Mouse (Mus musculus): Measurements from ENCODE around the gene Yes1.
"Not testable (repeated sequence)": the region's sequence is repeated elsewhere in the genome, so short reads cannot be mapped to it uniquely, and the experiment has no call there.

Gene Yes1

DNA sequence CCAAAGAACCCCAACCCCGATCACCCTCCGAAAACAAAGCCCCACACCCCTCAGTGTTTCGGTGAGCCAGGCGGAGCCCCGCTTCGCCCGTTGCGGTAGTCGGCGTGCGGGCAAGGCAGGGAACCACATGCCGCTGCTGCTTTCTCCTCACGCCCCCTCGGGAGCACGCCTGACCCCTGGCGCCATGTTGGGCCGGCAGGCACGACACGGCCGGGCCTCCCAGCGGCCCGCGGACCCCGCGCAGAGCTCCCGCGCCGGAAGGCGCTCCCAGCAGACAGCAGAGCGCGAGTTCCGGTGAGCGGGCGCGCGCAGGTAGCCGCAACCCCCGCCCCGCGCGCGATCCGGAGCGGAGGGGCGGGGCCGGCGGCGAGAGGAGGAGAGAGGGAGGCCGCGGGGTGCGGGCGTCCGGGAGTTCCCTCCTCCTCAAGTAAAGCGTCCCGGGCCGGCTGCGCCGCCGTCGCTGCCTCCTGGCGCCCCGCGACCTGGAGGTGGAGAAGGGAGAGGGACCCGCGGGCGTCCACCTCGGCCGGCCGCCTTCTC, at the start of gene Yes1:
TSS of gene Yes1 (plus strand) at position 371 of the 540 bp plus-strand sequence.
- DNase-seq, result peak; percentile 86

DNA sequence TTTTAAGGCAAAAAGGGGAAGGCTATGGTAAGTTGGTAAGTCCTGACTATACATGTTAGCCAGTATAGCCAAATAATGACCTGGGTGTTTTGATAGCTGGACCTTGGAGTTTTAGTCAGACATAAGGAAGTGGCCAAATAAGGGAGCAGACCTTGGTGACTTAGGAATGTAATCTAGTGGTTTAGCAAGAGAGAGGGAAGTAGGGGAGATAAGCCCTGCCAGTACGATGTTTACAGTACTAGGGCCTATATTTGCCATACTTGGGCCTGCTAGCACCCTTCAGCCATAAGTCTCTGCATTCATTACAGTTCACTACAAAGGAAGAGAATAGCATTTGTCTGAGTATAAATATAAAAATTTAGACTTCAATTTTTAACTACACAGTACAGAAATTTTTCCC, 46.3 kb upstream of the Yes1 start:
- DNase-seq, result no peak

DNA sequence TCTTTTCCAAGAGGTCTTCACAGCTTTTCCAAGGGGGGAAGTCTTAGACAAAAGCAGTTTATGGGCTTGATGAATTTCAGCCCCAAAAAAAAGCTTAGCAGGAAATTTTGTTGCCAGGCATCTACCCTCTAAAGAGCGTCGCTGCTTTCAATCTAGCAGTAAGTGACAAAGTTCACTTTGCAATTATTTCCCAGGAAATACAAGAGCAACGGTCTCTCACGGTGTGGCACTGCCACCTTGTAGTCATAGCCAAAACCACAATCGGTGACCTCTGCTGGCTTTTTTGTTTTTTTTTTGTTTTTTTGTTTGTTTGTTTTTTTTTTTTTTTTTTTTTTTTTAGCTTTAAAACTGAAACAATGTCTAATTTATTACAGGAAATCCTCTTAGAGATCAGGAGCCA, 39.2 kb upstream of the Yes1 start:
- no peak for DNase-seq

DNA sequence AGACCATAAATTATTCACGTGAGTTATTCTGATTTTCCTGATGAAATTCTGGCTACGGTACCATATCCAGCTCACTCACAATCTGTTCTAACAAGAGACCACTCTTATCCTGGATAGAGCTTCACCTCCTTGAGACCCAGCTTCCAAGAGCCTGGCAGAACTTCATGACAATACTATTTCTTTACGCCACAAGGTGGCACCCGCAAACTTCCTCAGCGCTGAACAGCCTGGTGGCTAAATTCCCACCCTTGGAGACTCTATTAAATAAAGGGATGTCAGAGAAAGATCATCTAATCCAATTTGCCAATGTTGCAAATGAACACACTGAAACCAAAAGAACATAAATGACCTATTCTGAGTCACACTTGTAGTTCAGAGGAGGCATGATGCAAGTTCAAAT, 22.8 kb upstream of the Yes1 start:
- peak; percentile 31 for DNase-seq

DNA sequence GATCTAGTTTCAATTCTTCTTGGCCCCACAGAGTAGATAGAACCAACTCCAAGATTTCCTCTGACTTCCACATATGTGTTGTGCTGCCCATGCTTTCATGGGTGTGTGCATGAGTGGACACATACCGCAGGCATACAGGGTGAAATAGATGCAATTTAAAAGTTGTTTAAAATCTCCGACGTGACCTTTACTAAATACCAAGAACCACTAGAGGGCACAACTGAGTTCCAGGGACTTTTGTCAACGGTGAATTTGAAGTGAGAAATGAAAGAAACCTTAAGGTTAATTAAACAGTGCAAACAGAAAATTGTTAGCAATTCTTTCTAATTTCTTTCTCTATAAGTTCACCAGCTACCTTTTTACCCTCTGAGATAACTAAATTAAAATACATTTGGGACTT, 17.2 kb upstream of the Yes1 start:
- no peak for DNase-seq

DNA sequence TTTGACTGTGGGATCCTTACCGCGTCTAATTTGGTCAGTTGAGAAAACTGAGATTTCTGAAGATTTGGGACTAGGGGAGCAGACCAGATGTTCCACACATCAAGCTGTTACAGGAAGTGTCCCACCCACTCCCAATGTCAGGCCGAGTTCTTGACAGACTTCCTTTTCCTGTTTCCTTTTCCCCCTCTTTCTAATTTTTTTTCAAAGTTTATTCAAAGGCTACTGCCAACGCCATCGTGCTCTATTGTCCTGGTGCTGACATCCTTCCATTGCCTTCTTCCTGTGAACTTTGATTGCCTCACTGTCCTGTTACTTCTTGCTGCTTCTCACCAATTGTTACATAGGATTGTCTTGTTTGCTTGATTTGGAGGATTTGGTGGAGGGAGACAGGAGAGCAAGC, 16.6 kb upstream of the Yes1 start:
- peak; percentile 30 for DNase-seq

DNA sequence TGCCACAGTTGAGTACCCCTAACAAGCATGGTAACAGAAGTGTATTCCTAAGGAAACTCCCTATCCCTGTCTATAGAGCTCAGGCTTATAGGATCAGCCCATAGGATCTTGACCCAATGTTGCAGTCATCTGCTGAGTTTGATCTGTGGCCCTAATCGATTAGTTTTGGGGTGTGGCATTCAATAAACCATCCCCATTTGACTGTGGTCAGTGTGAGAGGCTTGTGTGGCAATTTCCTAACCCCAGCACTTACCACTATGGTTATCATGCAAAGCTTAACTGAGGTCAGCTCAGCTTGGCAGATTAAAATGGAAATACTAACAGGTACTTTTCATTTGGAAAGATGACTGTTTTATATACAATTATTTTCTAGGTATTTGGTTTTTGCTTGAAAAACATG, 5.1 kb upstream of the Yes1 start:
- no peak for DNase-seq

DNA sequence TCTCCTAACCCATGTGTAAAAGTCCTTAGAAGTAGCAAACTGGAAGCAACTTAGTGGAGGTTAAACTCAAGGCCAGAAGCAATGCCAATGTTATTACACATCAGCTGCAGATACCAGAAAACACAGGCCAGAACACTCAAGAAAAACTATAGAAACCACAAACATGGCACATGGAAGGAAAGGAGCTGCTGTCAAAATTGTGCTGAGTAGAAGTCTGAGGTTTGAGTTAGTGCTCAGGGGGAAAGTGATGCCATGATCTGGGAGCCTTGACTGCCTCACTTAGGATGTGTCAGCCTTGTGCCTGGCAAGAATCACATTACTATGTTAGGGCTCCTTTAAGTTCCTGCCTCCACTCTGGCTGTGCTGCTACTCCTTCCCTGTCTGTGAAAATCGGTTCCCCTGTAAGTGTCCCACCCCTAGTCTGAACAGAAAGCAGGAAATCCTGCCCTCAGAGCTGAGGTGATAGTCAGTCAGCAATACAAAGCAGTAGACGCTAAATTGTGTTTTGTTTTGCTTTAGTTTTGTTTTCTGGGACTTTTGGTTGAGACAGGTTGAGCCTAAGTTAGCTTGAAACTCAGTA, 3.1 kb upstream of the Yes1 start:
- peak; percentile 15 for DNase-seq

DNA sequence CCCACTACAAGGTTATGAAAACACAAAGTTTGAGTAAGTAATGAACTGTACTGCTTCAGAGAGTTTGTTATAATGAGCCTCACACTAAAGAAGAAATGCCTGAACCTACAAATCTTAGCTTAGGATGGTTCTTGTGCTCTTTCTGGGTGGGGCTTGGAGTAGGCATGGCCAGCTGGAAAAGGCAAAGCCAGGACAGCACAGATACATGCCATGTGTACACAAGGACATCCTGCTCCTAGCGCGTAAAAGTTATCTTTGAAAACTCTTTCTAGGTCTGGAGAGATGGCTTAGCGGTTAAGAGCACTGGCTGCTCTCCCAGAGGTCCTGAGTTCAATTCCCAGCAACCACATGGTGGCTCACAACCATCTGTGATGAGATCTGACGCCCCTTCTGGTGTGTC, 2.5 kb upstream of the Yes1 start:
- no peak for DNase-seq

DNA sequence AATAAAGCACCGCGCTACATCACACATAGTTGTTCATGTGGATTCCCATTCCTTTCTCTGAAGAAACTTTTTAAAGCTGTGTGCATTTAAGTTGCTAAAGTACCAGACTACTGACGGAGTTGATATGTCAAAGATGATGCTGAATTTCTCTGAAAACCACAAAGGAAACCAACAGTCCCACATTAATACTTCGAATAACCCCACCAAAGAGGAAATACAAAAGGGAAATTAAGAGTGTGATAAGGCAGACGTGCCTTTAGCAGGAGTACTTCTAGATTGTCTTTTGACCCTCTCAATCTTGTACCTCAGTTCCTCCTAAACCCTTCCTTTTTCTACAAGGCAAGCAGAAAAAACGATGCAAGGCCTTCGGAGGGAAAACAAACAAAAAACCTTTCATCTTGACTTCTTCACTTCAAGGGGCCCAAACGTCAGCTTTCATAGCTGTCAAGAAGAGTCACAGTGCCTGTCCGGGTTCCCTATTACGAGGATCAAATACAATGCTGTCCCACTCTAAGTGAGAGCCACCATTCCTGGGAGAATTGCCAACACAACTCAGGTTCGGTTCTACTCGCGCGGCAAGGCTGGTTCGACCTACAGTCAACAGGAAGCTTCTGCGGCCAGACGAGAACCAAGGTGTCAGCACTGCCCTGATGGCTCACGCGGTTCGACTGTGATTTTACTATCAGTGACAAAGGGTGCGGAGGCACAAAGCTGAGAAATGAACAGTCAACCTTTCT, 739 bp upstream of the Yes1 start:
- peak; percentile 58 for DNase-seq

DNA sequence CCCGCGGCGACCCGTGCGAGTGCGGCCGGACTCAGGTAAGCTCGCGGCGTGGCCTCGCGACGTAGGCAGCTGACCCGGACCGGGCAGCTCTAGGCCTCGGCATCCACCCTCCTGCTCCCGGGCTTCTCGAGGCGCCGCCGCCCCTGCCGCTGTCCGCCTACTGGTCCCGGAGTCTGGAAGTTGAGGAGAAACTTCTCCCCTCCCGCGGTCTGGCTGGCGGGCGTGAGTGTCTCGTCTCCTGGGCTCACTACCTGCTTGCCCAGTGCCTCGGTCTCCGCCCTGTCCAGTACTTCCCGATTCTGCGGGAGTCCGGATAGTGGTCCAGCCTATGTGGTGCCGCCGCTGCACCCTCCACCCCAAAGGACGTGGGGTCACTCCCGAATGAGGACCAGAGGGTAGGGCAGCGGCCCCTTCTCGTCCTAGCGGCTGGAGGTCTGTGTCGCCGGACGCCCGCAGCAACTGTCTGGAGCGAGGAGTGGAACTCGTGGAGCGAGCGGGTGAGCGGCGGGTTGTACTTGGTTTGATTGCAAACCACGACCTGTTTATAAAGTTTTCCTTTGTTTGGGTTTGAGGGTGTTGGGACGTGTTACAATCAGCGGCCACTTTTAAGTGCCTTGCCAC, 480 bp downstream of the Yes1 start:
- DNase-seq, result no peak

DNA sequence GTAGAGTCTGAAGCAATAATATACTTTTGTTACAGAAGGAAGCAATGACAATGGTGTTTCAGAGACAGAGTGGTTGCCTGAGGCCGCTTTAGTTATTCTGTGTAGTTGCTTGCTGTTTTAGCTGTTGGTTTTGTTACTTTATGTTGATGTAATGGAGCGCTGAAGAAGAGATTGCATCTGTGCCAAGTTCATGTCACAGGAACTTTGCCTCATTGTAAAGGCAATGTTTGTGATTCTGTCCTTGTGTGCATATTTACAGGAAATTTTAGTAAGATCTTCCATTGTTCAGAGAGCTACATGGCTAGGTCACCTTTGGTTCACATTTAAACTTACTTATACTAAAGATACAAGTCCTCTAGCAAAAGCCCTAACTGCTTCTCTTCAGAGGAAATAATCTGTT, 3.3 kb downstream of the Yes1 start:
- no peak for DNase-seq

DNA sequence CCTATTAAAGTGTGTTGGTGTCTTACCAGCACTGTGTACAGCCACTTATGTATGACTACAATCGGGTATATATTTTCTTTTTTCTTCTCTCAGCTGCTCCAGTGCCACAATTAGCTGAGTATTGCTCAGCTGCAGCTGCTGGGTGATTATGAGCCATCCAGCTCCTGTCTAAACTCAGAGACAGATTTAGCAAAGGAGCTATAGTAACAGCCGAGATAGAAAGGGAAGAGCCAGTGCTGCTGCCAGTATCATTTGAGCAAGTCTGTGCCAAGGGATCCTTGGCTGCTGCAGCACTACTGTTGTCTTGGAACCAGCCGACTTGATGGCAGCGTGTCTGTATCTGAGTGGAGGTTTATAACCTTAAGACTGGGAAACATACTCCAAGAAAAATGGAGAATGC, 3.7 kb downstream of the Yes1 start:
- no peak for DNase-seq

DNA sequence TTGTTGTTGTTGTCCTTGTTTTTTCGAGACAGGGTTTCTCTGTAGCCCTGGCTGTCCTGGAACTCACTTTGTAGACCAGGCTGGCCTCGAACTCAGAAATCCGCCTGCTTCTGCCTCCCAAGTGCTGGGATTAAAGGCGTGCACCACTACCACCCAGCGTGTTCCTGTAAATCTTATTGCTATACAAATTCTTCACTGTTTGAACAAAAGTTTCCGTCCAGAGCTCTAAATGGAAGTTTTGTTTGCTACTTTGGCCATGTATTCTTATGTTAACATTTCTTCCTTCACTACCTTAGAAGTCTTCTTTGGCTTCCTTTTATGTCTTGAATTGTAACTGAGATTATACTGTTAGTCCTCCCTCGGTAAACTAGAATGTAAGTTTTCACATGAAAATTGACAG, 5.5 kb downstream of the Yes1 start:
- not testable (repeated sequence) for DNase-seq

DNA sequence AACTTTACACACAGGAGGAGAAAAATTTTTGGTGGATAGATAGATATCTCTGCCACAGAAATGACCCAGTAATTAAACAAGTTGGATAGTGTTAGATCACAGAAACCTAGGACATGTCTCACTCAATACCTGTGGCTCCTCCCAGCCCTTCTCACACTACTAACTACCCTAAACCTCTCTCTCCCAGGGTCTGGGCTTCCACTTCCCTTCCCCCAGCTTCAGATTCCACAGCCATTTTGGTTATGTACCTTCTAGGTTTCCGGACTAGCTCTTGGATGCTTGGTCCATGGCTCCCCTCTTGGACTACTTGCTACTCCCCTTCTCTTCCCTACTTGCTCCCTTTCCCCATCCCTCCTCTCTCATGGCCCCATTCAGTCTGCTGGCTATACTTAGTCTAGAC, 6.9 kb downstream of the Yes1 start:
- DNase-seq, result no peak

DNA sequence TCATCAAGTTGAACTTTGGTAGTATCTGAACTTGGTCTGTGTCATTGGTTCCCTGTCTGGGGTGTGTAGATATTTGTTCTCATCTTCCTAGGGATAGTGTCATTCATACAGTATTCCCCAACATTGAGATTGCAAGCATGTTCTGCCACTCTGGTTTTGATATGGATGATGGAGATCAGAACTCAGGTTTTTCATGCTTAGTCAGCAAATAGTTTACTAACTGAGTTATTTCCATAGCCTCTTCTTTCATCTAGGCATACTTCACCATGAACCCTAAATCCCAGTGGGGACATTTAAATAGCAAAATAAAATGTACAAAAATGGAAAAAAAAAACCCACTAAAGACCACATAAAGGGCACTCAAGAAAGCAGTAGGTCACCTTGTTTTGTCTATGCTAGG, 12.7 kb downstream of the Yes1 start:
- DNase-seq, result no peak

DNA sequence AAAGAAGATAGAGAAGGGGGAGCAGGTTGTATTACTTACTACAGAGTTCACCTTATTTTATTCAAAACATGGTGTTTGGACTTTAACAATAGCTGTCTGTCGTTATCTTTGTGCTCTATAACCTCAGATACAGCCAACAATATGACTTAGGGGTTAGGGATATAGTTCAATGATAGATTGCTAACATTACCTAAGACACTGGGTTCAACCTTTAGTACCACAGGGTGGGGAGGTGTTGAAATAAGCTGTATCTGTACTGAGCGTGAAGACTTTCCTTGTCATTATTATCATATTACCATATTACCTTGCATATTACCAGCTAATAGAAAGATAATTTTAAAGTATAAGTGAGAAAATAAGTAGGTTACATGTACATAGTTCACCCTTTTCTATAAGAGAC, 13.8 kb downstream of the Yes1 start:
- no peak for DNase-seq

DNA sequence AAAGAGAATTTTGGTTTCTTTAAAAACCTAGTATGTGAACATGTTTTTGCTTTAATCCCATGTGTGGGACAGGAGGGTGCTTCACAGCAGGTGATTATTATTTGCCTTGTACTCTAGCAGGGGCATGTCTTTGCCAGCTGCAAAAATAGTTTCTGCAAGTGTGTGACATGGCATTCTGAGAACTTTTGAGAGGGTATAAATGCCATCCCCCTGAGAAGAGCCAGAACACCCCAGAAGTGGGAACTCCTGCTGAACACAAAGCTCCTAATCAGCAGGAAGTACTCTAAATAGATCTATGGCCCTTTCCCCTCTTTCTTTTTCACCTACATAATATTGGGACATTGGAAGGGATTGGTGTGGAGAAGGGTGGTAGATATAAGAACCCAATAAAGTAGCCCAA, 22.2 kb downstream of the Yes1 start:
- no peak for DNase-seq

DNA sequence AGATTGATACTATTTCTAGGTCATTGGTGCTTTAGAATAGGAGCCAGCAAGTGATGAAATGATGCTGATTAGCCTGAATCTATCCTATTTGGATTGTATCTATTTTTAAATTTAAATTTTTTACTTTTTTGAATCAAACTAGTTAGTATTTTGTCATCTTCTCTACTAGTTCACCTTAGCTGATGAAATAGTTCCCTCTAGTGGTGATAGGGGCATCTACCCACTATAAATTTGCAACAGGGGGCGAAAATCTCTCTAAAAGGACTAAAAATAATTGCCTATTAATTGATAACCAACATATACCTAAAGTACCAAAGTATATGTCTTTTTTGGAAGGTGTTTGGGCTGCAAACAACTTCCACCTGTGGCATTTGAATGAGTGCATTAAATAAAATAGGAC, 46.4 kb downstream of the Yes1 start:
- no peak for DNase-seq

DNA sequence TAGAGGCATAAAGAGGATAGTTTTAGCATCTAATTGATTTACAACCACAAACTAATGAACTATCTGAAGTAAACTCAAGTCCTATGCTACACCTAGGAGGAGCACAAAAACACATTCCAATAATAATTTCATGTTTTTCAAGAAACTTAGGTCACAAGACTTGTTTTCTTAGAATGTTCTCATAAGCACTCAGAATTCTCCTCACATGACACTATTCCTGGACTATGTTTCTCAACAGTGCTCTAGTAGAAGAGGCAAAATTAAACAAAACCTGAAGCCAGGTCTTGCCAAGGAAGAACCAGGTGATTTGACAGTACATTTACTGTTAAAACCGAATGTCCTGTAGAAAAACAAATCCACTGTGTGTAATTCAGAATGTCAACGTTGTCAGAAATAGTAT, 71.5 kb downstream of the Yes1 start:
- no peak for DNase-seq

DNA sequence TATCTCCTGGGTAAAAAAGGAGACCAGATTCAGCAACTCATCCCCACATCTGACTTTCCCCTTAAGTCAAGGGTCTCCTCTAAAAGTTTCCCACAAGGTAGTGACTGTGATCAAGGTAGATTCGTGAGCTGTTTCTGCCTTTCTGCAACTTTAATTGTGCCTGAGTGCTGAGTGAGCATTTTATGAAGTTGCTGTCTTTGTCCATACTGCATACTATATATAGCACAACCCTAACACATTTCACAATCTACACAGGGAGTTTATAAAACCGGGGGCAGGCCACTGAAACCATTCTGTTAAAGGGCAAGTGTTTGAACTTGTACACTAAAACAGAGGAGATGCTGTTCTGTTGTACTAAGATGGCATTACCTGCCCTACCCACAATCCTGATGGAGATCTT, 82.4 kb downstream of the Yes1 start:
- no peak for DNase-seq

DNA sequence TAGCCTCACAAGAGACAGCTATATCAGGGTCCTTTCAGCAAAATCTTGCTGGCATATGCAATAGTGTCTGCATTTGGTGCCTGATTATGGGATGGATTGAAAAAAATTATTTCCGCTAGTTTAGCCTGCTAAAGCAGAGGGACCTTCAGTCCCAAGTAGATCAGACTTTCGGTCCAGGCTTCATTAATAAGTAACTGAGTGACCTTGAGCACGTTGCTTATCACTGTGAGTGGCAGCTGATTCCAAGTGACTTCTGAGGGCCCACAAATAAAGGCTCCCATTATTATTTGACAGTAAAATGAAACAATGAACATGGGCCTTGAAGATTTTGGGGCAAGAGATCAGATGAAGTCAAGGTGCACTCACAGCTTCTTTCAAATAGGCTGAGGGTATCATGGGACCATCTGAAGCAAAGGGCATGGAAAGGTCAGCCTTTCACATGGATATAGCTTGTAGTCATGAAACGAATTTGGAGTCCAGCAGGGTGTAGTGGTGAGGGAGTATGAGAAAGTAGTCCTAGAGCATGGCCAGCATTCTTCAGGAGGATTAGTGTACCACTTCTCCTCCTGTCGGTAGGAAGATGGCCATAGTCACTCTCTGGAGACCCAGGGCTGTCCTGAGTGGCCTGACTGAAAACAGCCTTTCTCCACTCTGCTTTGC, 86.4 kb downstream of the Yes1 start:
- peak; percentile 40 for DNase-seq

DNA sequence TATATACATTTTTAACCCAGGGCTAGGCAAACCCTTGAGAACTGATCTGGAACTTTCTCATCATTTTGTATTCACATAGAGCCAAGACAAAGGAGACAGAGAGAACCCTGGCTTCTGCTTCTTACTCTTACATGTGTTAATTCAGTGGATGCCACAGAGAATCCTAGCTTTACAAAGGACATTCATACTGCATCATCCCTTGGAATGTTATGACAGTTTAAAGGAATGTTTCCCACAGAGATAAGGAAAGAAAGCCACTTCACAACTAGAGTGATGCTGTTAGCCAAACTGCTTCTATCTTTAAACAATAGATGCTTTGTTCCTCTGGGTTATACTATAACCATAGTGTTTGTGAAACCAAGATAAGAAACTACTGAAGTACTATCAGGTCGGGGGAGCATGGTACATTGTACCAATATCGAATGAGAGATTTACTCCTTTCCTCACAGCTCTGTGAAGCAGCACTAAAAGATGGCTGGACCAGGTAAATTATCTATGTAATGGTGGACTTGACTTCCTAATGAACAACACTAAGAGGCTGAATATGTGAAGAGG, 95.3 kb downstream of the Yes1 start:
- DNase-seq, result no peak

DNA sequence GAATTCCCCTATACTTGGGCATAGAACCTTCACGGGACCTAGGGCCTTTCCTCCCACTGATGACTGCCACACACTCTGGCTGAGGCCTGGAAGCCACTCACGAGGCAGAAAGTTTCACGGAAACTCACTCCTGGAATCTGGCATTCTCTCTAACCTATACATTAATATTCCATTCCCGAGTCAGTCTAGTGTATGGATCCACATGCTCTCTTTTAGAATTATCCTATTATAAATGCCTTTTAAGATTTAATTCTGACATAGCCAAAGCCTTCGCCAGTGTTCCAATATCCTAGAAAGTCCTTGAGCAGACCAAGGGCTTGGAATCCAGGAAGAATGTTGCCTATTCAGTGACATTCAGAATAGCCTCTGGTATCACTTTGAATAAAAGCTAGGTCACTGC, 100.5 kb downstream of the Yes1 start:
- no peak for DNase-seq
